Comparison of ENCODE assay signal across 26 mouse cellular contexts in the genomic region with DNA sequence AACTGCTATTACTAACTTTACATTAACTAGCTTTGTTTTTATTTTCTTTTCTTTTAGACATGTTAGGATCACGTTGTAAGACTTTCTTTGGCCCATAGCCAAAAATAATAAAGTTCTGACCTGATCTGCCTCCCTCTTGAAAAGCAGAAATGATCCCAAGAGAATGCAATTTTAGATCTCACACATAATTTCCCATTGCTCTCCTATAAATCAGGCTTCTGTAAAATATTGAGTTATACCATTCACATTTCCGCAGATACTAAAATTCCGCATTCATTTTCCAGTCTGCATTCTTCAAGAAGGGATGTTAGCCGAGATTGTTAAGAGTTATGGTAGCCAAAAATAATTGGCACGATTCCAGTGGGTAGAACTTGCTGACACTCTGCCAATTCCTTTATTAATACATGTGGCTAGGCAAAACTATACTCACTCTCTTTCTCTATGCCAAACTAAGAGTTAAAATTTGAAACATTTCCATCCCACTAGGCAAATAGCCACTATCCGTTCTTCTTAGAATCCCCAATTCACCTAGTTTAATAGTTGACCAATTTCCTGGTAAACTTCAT.
DNase-seq lines count a peak whose midpoint lies in the region; ATAC-seq and TF ChIP-seq lines count a peak whose summit lies in the region.
"Had no signal": no experiment of that assay in that cellular context is flagged by ENCODE, and none has a peak within 500 bp of the region (broad histone marks: within the 10 kb centered on the region; RNA-seq: fewer than 3 reads in every experiment).

No protein-coding gene starts in this region.

- no peak for TF ChIP-seq POLR2A in thymus, adult 2 months (IDR thresholded peaks at IDR 0.05; ENCODE audit: control insufficient read depth, extremely low read depth, insufficient read depth, low read length, poor library complexity)

- no peaks in the 10 kb centered on the region for H3K9me3 ChIP-seq in embryonic facial prominence, embryonic 14.5 days (ENCODE audit: control insufficient read depth, low read length)
- H3K9me3 ChIP-seq in embryonic facial prominence, embryonic 10.5 days = no peaks in the 10 kb centered on the region
- H3K9me3 ChIP-seq in kidney, embryonic 16.5 days (ENCODE audit: low read length) = no peaks in the 10 kb centered on the region
- H3K9me3 ChIP-seq in midbrain, postnatal 0 days (ENCODE audit: low read length) = no peaks in the 10 kb centered on the region
- H3K9me3 ChIP-seq in midbrain, embryonic 14.5 days (ENCODE audit: control insufficient read depth, low read length) = no peaks in the 10 kb centered on the region
- H3K9me3 ChIP-seq: embryonic facial prominence, embryonic 15.5 days; heart, embryonic 15.5 days; hindbrain, embryonic 15.5 days; intestine, embryonic 15.5 days; liver, embryonic 15.5 days; megakaryocyte, embryonic 14.5 days; midbrain, embryonic 13.5 days; neural tube, embryonic 13.5 days had no signal

- H3K27ac ChIP-seq in embryonic facial prominence, embryonic 14.5 days (replicated peaks; ENCODE audit: low read depth, low read length) = no peak overlapping the region
- H3K27ac ChIP-seq in embryonic facial prominence, embryonic 10.5 days (replicated peaks) = no peak overlapping the region
- no peak overlapping the region for H3K27ac ChIP-seq in kidney, embryonic 16.5 days (ENCODE audit: low read length)
- H3K27ac ChIP-seq in midbrain, postnatal 0 days (ENCODE audit: low read depth, low read length) = no peak overlapping the region
- no peak overlapping the region for H3K27ac ChIP-seq in midbrain, embryonic 14.5 days (replicated peaks; ENCODE audit: low read depth, low read length)
- no peak overlapping the region for H3K27ac ChIP-seq in thymus, adult 2 months (ENCODE audit: control insufficient read depth, insufficient read depth, low read length)
- H3K27ac ChIP-seq: embryonic facial prominence, embryonic 15.5 days; heart, embryonic 15.5 days; hindbrain, embryonic 15.5 days; intestine, embryonic 15.5 days; liver, embryonic 15.5 days; midbrain, embryonic 13.5 days; neural tube, embryonic 13.5 days had no signal

- DNase-seq in embryonic facial prominence, embryonic 14.5 days (ENCODE audit: low spot score) = peak; percentile 70
- DNase-seq in embryonic facial prominence, embryonic 10.5 days (ENCODE audit: low spot score) = no peak
- no peak for DNase-seq in kidney, postnatal 14 days
- DNase-seq in midbrain, postnatal 0 days (ENCODE audit: low spot score) = peak; percentile 6
- DNase-seq in midbrain, embryonic 14.5 days = no peak
- DNase-seq in thymus, adult 2 months = no peak
- DNase-seq in heart, postnatal 14 days = no peak
- DNase-seq: adrenal gland, adult 8-10 months; cerebellum, adult 18-20 months; cerebellum, postnatal 25 days; embryo, embryonic 11 days; heart, postnatal 4 days; kidney, adult 8-10 months; liver; lung, postnatal 36 days; thymus, postnatal 14 days had no signal

- no peaks in the 10 kb centered on the region for H3K36me3 ChIP-seq in embryonic facial prominence, embryonic 14.5 days (ENCODE audit: control insufficient read depth, insufficient read depth, low read length)
- no peaks in the 10 kb centered on the region for H3K36me3 ChIP-seq in embryonic facial prominence, embryonic 10.5 days (replicated peaks)
- no peaks in the 10 kb centered on the region for H3K36me3 ChIP-seq in kidney, embryonic 16.5 days (ENCODE audit: insufficient read depth, low read length)
- H3K36me3 ChIP-seq in midbrain, postnatal 0 days (ENCODE audit: insufficient read depth, low read length) = no peaks in the 10 kb centered on the region
- H3K36me3 ChIP-seq in midbrain, embryonic 14.5 days (ENCODE audit: control insufficient read depth, insufficient read depth, low read length) = no peaks in the 10 kb centered on the region
- H3K36me3 ChIP-seq in thymus, adult 2 months (ENCODE audit: control insufficient read depth, insufficient read depth, low read length) = no peaks in the 10 kb centered on the region
- H3K36me3 ChIP-seq: embryonic facial prominence, embryonic 15.5 days; heart, embryonic 15.5 days; hindbrain, embryonic 15.5 days; intestine, embryonic 15.5 days; liver, embryonic 15.5 days; midbrain, embryonic 13.5 days; neural tube, embryonic 13.5 days had no signal

- no peaks in the 10 kb centered on the region for H3K27me3 ChIP-seq in embryonic facial prominence, embryonic 14.5 days (replicated peaks; ENCODE audit: control insufficient read depth, insufficient read depth, low read length)
- H3K27me3 ChIP-seq in embryonic facial prominence, embryonic 10.5 days (replicated peaks; ENCODE audit: low read depth, poor library complexity, severe bottlenecking) = no peaks in the 10 kb centered on the region
- H3K27me3 ChIP-seq in kidney, embryonic 16.5 days (ENCODE audit: insufficient read depth, low read length) = no peaks in the 10 kb centered on the region
- H3K27me3 ChIP-seq in midbrain, postnatal 0 days (ENCODE audit: insufficient read depth, low read length) = no peaks in the 10 kb centered on the region
- H3K27me3 ChIP-seq in midbrain, embryonic 14.5 days (ENCODE audit: control insufficient read depth, insufficient read depth, low read length) = no peaks in the 10 kb centered on the region
- H3K27me3 ChIP-seq in thymus, adult 2 months (ENCODE audit: control insufficient read depth, insufficient read depth, low read length) = no peaks in the 10 kb centered on the region
- H3K27me3 ChIP-seq: embryonic facial prominence, embryonic 15.5 days; heart, embryonic 15.5 days; hindbrain, embryonic 15.5 days; intestine, embryonic 15.5 days; liver, embryonic 15.5 days; megakaryocyte, embryonic 14.5 days; midbrain, embryonic 13.5 days; neural tube, embryonic 13.5 days had no signal

- TF ChIP-seq CTCF in midbrain, postnatal 0 days (IDR thresholded peaks at IDR 0.05) = no peak
- TF ChIP-seq CTCF in thymus, adult 2 months (IDR thresholded peaks at IDR 0.05; ENCODE audit: borderline replicate concordance, control insufficient read depth, extremely low read depth, insufficient read depth, low read length, poor library complexity) = no peak

- peaks cover 9% of the 10 kb centered on the region; the same call in 1 of the 2 replicates for H3K4me1 ChIP-seq in embryonic facial prominence, embryonic 14.5 days (ENCODE audit: control insufficient read depth, insufficient read depth, low read length)
- H3K4me1 ChIP-seq in embryonic facial prominence, embryonic 10.5 days = no peaks in the 10 kb centered on the region
- H3K4me1 ChIP-seq in kidney, embryonic 16.5 days (ENCODE audit: insufficient read depth, low read length) = 0 out of 2 replicates have a peak, but pooled peaks cover 6% of the 10 kb centered on the region
- no peaks in the 10 kb centered on the region for H3K4me1 ChIP-seq in midbrain, postnatal 0 days (ENCODE audit: insufficient read depth, low read length)
- H3K4me1 ChIP-seq in midbrain, embryonic 14.5 days (ENCODE audit: control insufficient read depth, insufficient read depth, low read length) = no peaks in the 10 kb centered on the region
- no peaks in the 10 kb centered on the region for H3K4me1 ChIP-seq in thymus, adult 2 months (replicated peaks; ENCODE audit: control insufficient read depth, insufficient read depth, low read length)
- H3K4me1 ChIP-seq: embryonic facial prominence, embryonic 15.5 days; heart, embryonic 15.5 days; hindbrain, embryonic 15.5 days; intestine, embryonic 15.5 days; liver, embryonic 15.5 days; megakaryocyte, embryonic 14.5 days; midbrain, embryonic 13.5 days; neural tube, embryonic 13.5 days had no signal

- no peak overlapping the region for H3K9ac ChIP-seq in embryonic facial prominence, embryonic 14.5 days (ENCODE audit: low read depth, low read length)
- H3K9ac ChIP-seq in kidney, embryonic 16.5 days (replicated peaks; ENCODE audit: low read length) = no peak overlapping the region
- H3K9ac ChIP-seq in midbrain, postnatal 0 days (replicated peaks; ENCODE audit: low read length, poor library complexity, severe bottlenecking) = no peak overlapping the region
- H3K9ac ChIP-seq in midbrain, embryonic 14.5 days (replicated peaks; ENCODE audit: low read length) = no peak overlapping the region
- H3K9ac ChIP-seq: embryonic facial prominence, embryonic 15.5 days; heart, embryonic 15.5 days; hindbrain, embryonic 15.5 days; intestine, embryonic 15.5 days; liver, embryonic 15.5 days; midbrain, embryonic 13.5 days; neural tube, embryonic 13.5 days had no signal

- peak; percentile 33; the same call in 1 of the 2 replicates for ATAC-seq in embryonic facial prominence, embryonic 14.5 days (ENCODE audit: low read depth)
- peak; percentile 49; the same call in 1 of the 2 replicates for ATAC-seq in kidney, embryonic 16.5 days (ENCODE audit: low FRiP score, low TSS enrichment)
- no peak for ATAC-seq in midbrain, postnatal 0 days (ENCODE audit: low FRiP score)
- no peak for ATAC-seq in midbrain, embryonic 14.5 days (ENCODE audit: low FRiP score, low TSS enrichment)
- ATAC-seq: CD4-positive, CD25-positive, alpha-beta regulatory T cell, adult 4 months; intestine, embryonic 15.5 days; midbrain, embryonic 13.5 days had no signal

- H3K4me3 ChIP-seq in embryonic facial prominence, embryonic 14.5 days (ENCODE audit: low read depth, low read length) = no peak overlapping the region
- no peak overlapping the region for H3K4me3 ChIP-seq in embryonic facial prominence, embryonic 10.5 days
- no peak overlapping the region for H3K4me3 ChIP-seq in kidney, embryonic 16.5 days (ENCODE audit: low read length)
- no peak overlapping the region for H3K4me3 ChIP-seq in midbrain, postnatal 0 days (ENCODE audit: low read depth, low read length)
- H3K4me3 ChIP-seq in midbrain, embryonic 14.5 days (replicated peaks; ENCODE audit: low read depth, low read length) = no peak overlapping the region
- H3K4me3 ChIP-seq in thymus, adult 2 months (ENCODE audit: control insufficient read depth, insufficient read depth, low read length) = no peak overlapping the region
- H3K4me3 ChIP-seq: embryonic facial prominence, embryonic 15.5 days; heart, embryonic 15.5 days; hindbrain, embryonic 15.5 days; intestine, embryonic 15.5 days; liver, embryonic 15.5 days; megakaryocyte, embryonic 14.5 days; midbrain, embryonic 13.5 days; neural tube, embryonic 13.5 days had no signal

- intact Hi-C loops in heart, postnatal 14 days (cut with DNase I) = no loop called here

- no peak overlapping the region for H3K4me2 ChIP-seq in embryonic facial prominence, embryonic 14.5 days (ENCODE audit: low read depth, low read length)
- H3K4me2 ChIP-seq in kidney, embryonic 16.5 days (replicated peaks; ENCODE audit: low read depth, low read length) = no peak overlapping the region
- no peak overlapping the region for H3K4me2 ChIP-seq in midbrain, postnatal 0 days (ENCODE audit: low read depth, low read length, poor library complexity, severe bottlenecking)
- no peak overlapping the region for H3K4me2 ChIP-seq in midbrain, embryonic 14.5 days (ENCODE audit: low read length)
- H3K4me2 ChIP-seq: embryonic facial prominence, embryonic 15.5 days; heart, embryonic 15.5 days; hindbrain, embryonic 15.5 days; intestine, embryonic 15.5 days; liver, embryonic 15.5 days; midbrain, embryonic 13.5 days; neural tube, embryonic 13.5 days had no signal

- WGBS in embryonic facial prominence, embryonic 14.5 days = 37% methylated on average over 6 of the region's 6 CpGs
- WGBS in embryonic facial prominence, embryonic 10.5 days = 83% methylated on average over 6 of the region's 6 CpGs
- 40% methylated on average over 6 of the region's 6 CpGs for WGBS in kidney, embryonic 16.5 days
- WGBS in midbrain, postnatal 0 days = 79% methylated on average over 6 of the region's 6 CpGs
- WGBS in midbrain, embryonic 14.5 days = 84% methylated on average over 6 of the region's 6 CpGs
- 77% methylated on average over 6 of the region's 6 CpGs for WGBS in thymus, adult 2 months

Comparison
In these comparisons a context has a peak if more than half of its experiments do, and no peak if none do; other contexts are left out.
1. DNase-seq: peak in embryonic facial prominence, embryonic 14.5 days (single experiment) and midbrain, postnatal 0 days (single experiment); none in embryonic facial prominence, embryonic 10.5 days (single experiment), kidney, postnatal 14 days (single experiment), midbrain, embryonic 14.5 days (single experiment), thymus, adult 2 months (single experiment) and heart, postnatal 14 days (0 of 2).
2. ATAC-seq: peak in embryonic facial prominence, embryonic 14.5 days (single experiment) and kidney, embryonic 16.5 days (single experiment); none in midbrain, postnatal 0 days (single experiment) and midbrain, embryonic 14.5 days (single experiment).